Mouse (Mus musculus): Measurements from ENCODE around the gene Gngt2. TPM values are rescaled to one million over a fixed set of nuclear protein-coding genes. Genes with fewer than 3 reads are reported as not detected.

Gene Gngt2
- polyA plus RNA-seq, 1 experiment: 32.5 TPM

- Histone ChIP-seq H3K27me3 (ENCODE audit: control insufficient read depth, insufficient read depth, low read length) (no peaks in the 10 kb centered on the region), H3K27ac (ENCODE audit: control insufficient read depth, insufficient read depth, low read length) (peak overlapping the region; percentile 97), H3K4me3 (ENCODE audit: control insufficient read depth, insufficient read depth, low read length) (peak overlapping the region; percentile 26), H3K36me3 (ENCODE audit: control insufficient read depth, insufficient read depth, low read length) (peaks cover 37% of the 10 kb centered on the region), H3K4me1 (replicated peaks; ENCODE audit: control insufficient read depth, insufficient read depth, low read length) (peaks cover 78% of the 10 kb centered on the region)
- no peak for TF ChIP-seq CTCF (IDR thresholded peaks at IDR 0.05; ENCODE audit: borderline replicate concordance, control insufficient read depth, extremely low read depth, insufficient read depth, low read length, poor library complexity)
- no peak for TF ChIP-seq POLR2A (IDR thresholded peaks at IDR 0.05; ENCODE audit: control insufficient read depth, extremely low read depth, insufficient read depth, low read length, poor library complexity)
- DNase-seq: no peak
- 22% methylated on average over 6 of the region's 6 CpGs for WGBS
Observed at GRCm38 (mm10) chr11:95835832-95836231, 1.2 kb upstream of the Gngt2 start.

- H3K36me3 ChIP-seq (ENCODE audit: control insufficient read depth, insufficient read depth, low read length): peaks cover 37% of the 10 kb centered on the region
- peak overlapping the region; percentile 97; the same call in 1 of the 2 replicates for H3K27ac ChIP-seq (ENCODE audit: control insufficient read depth, insufficient read depth, low read length)
- no peak for DNase-seq
- no peaks in the 10 kb centered on the region for H3K27me3 ChIP-seq (ENCODE audit: control insufficient read depth, insufficient read depth, low read length)
- TF ChIP-seq POLR2A (IDR thresholded peaks at IDR 0.05; ENCODE audit: control insufficient read depth, extremely low read depth, insufficient read depth, low read length, poor library complexity) (no peak), CTCF (IDR thresholded peaks at IDR 0.05; ENCODE audit: borderline replicate concordance, control insufficient read depth, extremely low read depth, insufficient read depth, low read length, poor library complexity) (no peak)
- WGBS: 90% methylated on average over 6 of the region's 6 CpGs
- H3K4me3 ChIP-seq (ENCODE audit: control insufficient read depth, insufficient read depth, low read length): no peak overlapping the region
- H3K4me1 ChIP-seq (replicated peaks; ENCODE audit: control insufficient read depth, insufficient read depth, low read length): peaks cover 72% of the 10 kb centered on the region
Observed at GRCm38 (mm10) chr11:95836433-95836832, 583 bp upstream of the Gngt2 start.

GRCm38 (mm10) chr11:95838598-95838997, 1.6 kb downstream of the Gngt2 start:
- Histone ChIP-seq H3K4me3 (ENCODE audit: control insufficient read depth, insufficient read depth, low read length) (peak overlapping the region; percentile 40), H3K27me3 (ENCODE audit: control insufficient read depth, insufficient read depth, low read length) (no peaks in the 10 kb centered on the region), H3K27ac (ENCODE audit: control insufficient read depth, insufficient read depth, low read length) (peak overlapping the region; percentile 61; the same call in 1 of the 2 replicates), H3K4me1 (replicated peaks; ENCODE audit: control insufficient read depth, insufficient read depth, low read length) (peaks cover 67% of the 10 kb centered on the region), H3K36me3 (ENCODE audit: control insufficient read depth, insufficient read depth, low read length) (peaks cover 18% of the 10 kb centered on the region)
- WGBS: 40% methylated on average over 4 of the region's 4 CpGs
- peak; percentile 31 for DNase-seq
- TF ChIP-seq CTCF (IDR thresholded peaks at IDR 0.05; ENCODE audit: borderline replicate concordance, control insufficient read depth, extremely low read depth, insufficient read depth, low read length, poor library complexity) (no peak), POLR2A (IDR thresholded peaks at IDR 0.05; ENCODE audit: control insufficient read depth, extremely low read depth, insufficient read depth, low read length, poor library complexity) (no peak)

- TF ChIP-seq POLR2A (IDR thresholded peaks at IDR 0.05; ENCODE audit: control insufficient read depth, extremely low read depth, insufficient read depth, low read length, poor library complexity): no peak
- Histone ChIP-seq H3K4me3 (ENCODE audit: control insufficient read depth, insufficient read depth, low read length) (peak overlapping the region; percentile 40), H3K27me3 (ENCODE audit: control insufficient read depth, insufficient read depth, low read length) (no peaks in the 10 kb centered on the region), H3K36me3 (ENCODE audit: control insufficient read depth, insufficient read depth, low read length) (peaks cover 16% of the 10 kb centered on the region), H3K4me1 (replicated peaks; ENCODE audit: control insufficient read depth, insufficient read depth, low read length) (peaks cover 64% of the 10 kb centered on the region), H3K27ac (ENCODE audit: control insufficient read depth, insufficient read depth, low read length) (peak overlapping the region; percentile 61)
- no peak for DNase-seq
- WGBS: 59% methylated on average over 8 of the region's 8 CpGs
Observed at GRCm38 (mm10) chr11:95838999-95839868, 2.2 kb downstream of the Gngt2 start.

- Histone ChIP-seq H3K36me3 (ENCODE audit: control insufficient read depth, insufficient read depth, low read length) (peaks cover 11% of the 10 kb centered on the region; the same call in 1 of the 2 replicates), H3K27me3 (ENCODE audit: control insufficient read depth, insufficient read depth, low read length) (no peaks in the 10 kb centered on the region), H3K27ac (ENCODE audit: control insufficient read depth, insufficient read depth, low read length) (peak overlapping the region; percentile 92), H3K4me3 (ENCODE audit: control insufficient read depth, insufficient read depth, low read length) (peak overlapping the region; percentile 81), H3K4me1 (replicated peaks; ENCODE audit: control insufficient read depth, insufficient read depth, low read length) (peaks cover 66% of the 10 kb centered on the region)
- no peak for DNase-seq
- TF ChIP-seq CTCF (IDR thresholded peaks at IDR 0.05; ENCODE audit: borderline replicate concordance, control insufficient read depth, extremely low read depth, insufficient read depth, low read length, poor library complexity): no peak
- no peak for TF ChIP-seq POLR2A (IDR thresholded peaks at IDR 0.05; ENCODE audit: control insufficient read depth, extremely low read depth, insufficient read depth, low read length, poor library complexity)
- 32% methylated on average over 5 of the region's 5 CpGs for WGBS
Observed at GRCm38 (mm10) chr11:95840694-95841497, 3.9 kb downstream of the Gngt2 start.

GRCm38 (mm10) chr11:95841498-95841830, 4.4 kb downstream of the Gngt2 start:
- Histone ChIP-seq H3K27me3 (ENCODE audit: control insufficient read depth, insufficient read depth, low read length) (no peaks in the 10 kb centered on the region), H3K36me3 (ENCODE audit: control insufficient read depth, insufficient read depth, low read length) (peaks cover 6% of the 10 kb centered on the region; the same call in 1 of the 2 replicates), H3K27ac (ENCODE audit: control insufficient read depth, insufficient read depth, low read length) (peak overlapping the region; percentile 92), H3K4me3 (ENCODE audit: control insufficient read depth, insufficient read depth, low read length) (peak overlapping the region; percentile 81), H3K4me1 (replicated peaks; ENCODE audit: control insufficient read depth, insufficient read depth, low read length) (peaks cover 60% of the 10 kb centered on the region)
- TF ChIP-seq POLR2A (IDR thresholded peaks at IDR 0.05; ENCODE audit: control insufficient read depth, extremely low read depth, insufficient read depth, low read length, poor library complexity): no peak
- no peak for TF ChIP-seq CTCF (IDR thresholded peaks at IDR 0.05; ENCODE audit: borderline replicate concordance, control insufficient read depth, extremely low read depth, insufficient read depth, low read length, poor library complexity)
- 3% methylated on average over 10 of the region's 10 CpGs for WGBS
- peak; percentile 42 for DNase-seq

All from thymus, adult 2 months (tissue).